Mouse (Mus musculus) mouse embryonic stem cell (cell line): ENCODE measurements at regions not wholly inside any gene's neighbourhood (a gene's known extent, or its start where the extent isn't known, plus 50 kb on each side); places are given as distances from the start of the nearest gene placed in this dataset.

Experiments used
- in situ Hi-C, 2 experiments: fragments of 300-500 bp; cut with MboI; formaldehyde crosslinking; loops; 1 replicate in 1 of 2; 3 replicates in 1 of 2; pipeline ENCODE4 v1.14.3; 2019 to 2020; ENCODE audit warnings: low sequenced_read_pairs in 2 of 2, low pct_unique_long_range_greater_than_20kb in 1 of 2, mixed read lengths in 1 of 2; ENCODE audit not compliant: unreplicated experiment in 1 of 2

DNA sequence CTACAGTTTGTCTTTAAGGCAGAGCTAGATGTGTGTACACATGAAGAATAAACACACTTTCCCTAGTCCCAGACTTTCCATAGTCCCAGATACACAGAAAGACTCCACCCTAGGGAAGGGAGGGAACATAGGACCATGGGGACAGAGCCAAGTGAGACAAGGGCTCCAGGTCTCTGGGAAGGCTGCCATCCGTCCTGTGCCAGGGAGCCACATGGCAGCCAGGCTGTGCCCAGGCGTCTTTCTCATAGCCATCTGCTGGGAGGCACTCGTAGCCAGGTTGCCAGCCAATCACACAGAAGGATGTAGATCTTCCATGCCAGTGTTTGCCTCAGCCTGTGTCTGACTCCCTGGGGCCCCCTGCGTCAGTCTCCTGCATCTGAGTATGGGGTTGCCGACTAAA is 242.7 kb upstream of the Prok2 start:
- in situ Hi-C loops = no loop called here

DNA sequence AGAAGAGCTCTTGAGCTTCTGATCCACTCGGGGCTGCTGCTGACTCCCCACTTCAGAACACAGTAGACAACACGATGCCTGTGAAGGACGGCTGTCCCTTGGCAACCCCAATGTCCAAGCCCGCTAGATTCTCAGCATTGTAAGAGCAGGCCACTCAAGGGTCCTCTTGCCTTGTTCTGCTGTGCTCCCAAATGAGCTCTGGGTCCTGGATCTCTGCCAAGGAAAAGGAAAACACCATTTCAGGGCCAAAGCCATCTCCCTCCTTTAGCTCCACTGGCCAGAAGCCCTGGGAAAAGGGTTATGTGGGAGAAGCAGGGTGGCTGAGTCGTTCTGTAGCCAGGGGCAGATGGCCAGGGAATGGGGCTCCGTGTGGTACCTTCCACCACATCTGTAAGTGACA is 241.3 kb upstream of the Prok2 start:
- in situ Hi-C loops = no loop called here

- in situ Hi-C loops = no loop called here
Measured at GRCm38 (mm10) chr6:99964540-99964939, 238.3 kb upstream of the Prok2 start.

DNA sequence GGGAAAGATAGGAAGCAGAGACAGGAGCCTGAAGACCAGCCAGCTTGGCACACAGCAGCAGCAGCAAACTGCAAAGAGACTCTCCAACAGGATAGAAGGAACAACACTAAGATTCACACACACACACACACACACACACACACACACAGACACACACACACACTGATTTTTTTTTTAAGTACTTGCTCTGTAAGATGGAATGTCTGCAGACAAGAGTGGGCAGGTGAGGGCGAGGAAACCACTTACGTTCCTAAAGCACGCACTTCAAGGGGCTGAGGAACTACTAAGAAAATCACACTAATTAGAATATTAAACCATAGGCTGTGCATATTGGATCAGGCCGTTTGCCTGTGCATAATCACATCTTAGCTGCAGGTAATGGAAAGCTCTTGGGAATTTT is 237.8 kb upstream of the Prok2 start:
- in situ Hi-C loops = no loop called here

GRCm38 (mm10) chr6:99959371-99959770 is 233.2 kb upstream of the Prok2 start:
- in situ Hi-C loops = no loop called here

DNA sequence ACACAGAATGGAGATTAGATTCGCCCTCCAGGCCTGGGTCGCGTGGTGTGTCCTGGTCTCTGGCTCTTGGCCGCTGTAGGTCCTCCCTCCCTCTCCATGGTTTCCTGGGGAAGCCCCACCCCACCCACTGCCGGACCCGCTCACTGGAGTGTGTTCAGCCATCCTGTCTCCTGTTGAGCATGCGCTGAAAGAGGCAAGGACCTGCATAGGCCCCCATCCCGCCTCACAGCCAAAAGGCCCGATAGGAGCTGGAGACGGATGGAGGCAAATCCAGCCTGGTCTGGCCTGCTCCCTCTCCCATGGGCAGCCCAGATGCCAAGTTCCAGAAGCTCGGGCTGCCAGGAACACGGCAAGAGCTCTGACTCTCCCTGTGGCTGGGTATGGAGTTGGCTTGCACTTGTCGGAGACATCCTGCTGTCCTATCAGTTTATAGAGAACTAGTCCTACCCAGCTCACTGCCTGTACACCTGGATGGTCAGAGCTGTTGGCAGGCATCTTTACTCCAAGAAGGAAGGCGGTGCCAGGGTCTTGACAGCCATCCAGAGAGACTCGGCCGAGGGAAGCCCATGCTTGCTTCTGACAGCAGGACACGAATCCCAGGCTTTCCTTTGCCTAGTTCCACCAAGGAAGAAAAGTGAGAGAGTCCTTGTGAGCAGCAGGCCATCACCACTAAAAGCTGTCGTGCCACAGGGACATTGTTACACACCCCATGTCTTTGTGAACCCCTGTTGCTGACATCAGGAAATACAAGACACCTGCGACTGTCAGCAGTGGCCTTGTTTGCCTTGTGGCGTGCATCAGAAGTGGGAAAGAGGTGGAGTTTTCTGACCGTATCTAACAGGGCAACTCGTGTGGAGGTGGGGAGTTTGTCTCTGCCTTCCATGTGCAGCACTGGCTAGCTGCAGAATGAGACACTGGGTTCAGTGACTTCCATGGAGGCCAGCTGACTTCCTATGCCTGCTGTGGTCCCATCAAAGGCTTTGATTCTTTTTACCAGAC is 228.9 kb upstream of the Prok2 start:
- in situ Hi-C loops = no loop called here

- in situ Hi-C loops = no loop called here
Measured at GRCm38 (mm10) chr6:99953980-99954776, 228.0 kb upstream of the Prok2 start.

GRCm38 (mm10) chr6:99950811-99951210 is 224.6 kb upstream of the Prok2 start:
- in situ Hi-C loops = no loop called here

- in situ Hi-C loops = no loop called here
Measured at GRCm38 (mm10) chr6:99946917-99947316, 220.7 kb upstream of the Prok2 start.

GRCm38 (mm10) chr6:99946481-99946880 is 220.3 kb upstream of the Prok2 start:
- in situ Hi-C loops = no loop called here

- in situ Hi-C loops = no loop called here
Measured at GRCm38 (mm10) chr6:99945691-99946090, 219.5 kb upstream of the Prok2 start.

- in situ Hi-C loops = no loop called here
Measured at GRCm38 (mm10) chr6:99942958-99943357, 216.8 kb upstream of the Prok2 start.

DNA sequence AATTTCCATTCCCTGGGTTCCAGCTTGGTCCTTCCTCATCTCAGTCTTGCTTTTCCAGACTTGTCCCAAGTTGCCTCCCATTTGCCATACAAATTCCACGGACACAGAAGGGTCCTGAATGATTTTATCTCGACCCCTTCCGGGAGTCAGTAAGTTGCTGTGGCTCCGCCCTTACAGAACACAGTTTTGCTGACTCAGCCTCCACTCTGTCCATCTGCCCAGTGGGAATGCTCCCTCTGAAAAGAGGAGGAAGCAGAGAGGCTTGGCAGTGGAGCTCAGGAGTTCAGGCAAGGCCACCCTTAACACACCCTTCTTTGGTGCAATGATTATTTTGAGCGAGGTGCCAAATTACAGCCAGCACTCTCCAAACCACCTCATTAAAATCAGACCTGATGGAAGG is 213.9 kb upstream of the Prok2 start:
- in situ Hi-C loops = no loop called here

GRCm38 (mm10) chr6:99939382-99939781 is 213.2 kb upstream of the Prok2 start:
- in situ Hi-C loops = no loop called here

- in situ Hi-C loops = no loop called here
Measured at GRCm38 (mm10) chr6:99938949-99939348, 212.8 kb upstream of the Prok2 start.

DNA sequence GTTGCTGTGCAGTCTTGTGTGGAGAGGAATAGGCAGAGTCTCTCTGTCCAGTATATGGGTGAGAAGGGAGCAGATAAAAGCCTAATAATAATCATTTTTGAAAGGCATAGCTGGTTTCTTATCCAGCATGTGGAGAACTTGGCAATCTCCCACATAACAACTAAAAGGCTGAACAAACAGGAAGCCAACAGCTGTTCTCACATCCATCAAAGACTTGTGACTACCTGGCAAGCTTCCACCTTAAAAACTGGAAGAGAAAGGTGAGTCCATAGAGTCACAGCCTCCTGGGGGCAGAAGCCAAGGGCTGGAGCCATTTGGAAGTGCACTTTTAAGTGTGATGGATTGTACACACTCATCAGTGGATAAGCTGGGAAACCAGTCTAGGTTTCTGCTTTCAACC is 210.5 kb upstream of the Prok2 start:
- in situ Hi-C loops = no loop called here

DNA sequence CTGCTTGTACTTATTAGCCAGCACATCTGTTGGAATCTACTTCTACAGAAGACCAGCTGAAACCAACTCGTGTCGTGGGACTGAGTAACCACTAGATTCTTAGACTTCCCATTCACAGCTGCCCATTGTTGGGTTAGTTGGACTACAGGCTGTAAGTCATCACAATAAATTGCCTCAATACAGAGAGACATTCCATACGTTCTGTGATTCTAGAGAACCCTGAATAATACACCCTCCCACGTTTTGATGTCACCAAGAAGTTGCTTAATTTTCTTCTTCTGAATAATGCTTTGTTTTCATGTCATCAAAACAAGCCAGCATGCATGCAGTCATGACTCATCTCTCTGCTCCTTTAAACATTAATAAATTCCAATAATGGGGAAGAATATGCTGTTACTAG is 209.2 kb upstream of the Prok2 start:
- in situ Hi-C loops = no loop called here

- in situ Hi-C loops = no loop called here
Measured at GRCm38 (mm10) chr6:99934394-99934793, 208.2 kb upstream of the Prok2 start.

- in situ Hi-C loops = no loop called here
Measured at GRCm38 (mm10) chr6:99933404-99933803, 207.2 kb upstream of the Prok2 start.
